Mouse (Mus musculus): Measurements from ENCODE around the gene Cntnap2. TPM values are rescaled to one million over a fixed set of nuclear protein-coding genes. Genes with fewer than 3 reads are reported as not detected.
"Not testable (repeated sequence)": the region's sequence is repeated elsewhere in the genome, so short reads cannot be mapped to it uniquely, and the experiment has no call there.

Cntnap2 gene
- polyA plus RNA-seq, 1 experiment = not detected

- Histone ChIP-seq H3K4me1 (ENCODE audit: control insufficient read depth, insufficient read depth, low read length) (no peaks in the 10 kb centered on the region), H3K27ac (ENCODE audit: insufficient read depth, low read depth, low read length) (no peak overlapping the region), H3K4me3 (ENCODE audit: insufficient read depth, low read length) (no peak overlapping the region)
- TF ChIP-seq POLR2A (IDR thresholded peaks at IDR 0.05; ENCODE audit: borderline replicate concordance, low read depth, low read length) = no peak
- no peak for TF ChIP-seq CTCF (IDR thresholded peaks at IDR 0.05; ENCODE audit: low read depth, low read length)
Measured at GRCm38 (mm10) chr6:47044385-47045200, 1985.4 kb downstream of the Cntnap2 start.

- no peak overlapping the region for H3K27ac ChIP-seq (ENCODE audit: insufficient read depth, low read depth, low read length)
- TF ChIP-seq CTCF (IDR thresholded peaks at IDR 0.05; ENCODE audit: low read depth, low read length) (no peak), POLR2A (IDR thresholded peaks at IDR 0.05; ENCODE audit: borderline replicate concordance, low read depth, low read length) (no peak)
- no peaks in the 10 kb centered on the region for H3K4me1 ChIP-seq (ENCODE audit: control insufficient read depth, insufficient read depth, low read length)
Measured at GRCm38 (mm10) chr6:47049051-47049450, 1989.9 kb downstream of the Cntnap2 start.

GRCm38 (mm10) chr6:47050319-47051222, 1991.4 kb downstream of the Cntnap2 start:
- TF ChIP-seq POLR2A (IDR thresholded peaks at IDR 0.05; ENCODE audit: borderline replicate concordance, low read depth, low read length) (no peak), CTCF (IDR thresholded peaks at IDR 0.05; ENCODE audit: low read depth, low read length) (no peak)
- H3K4me1 ChIP-seq (ENCODE audit: control insufficient read depth, insufficient read depth, low read length) = no peaks in the 10 kb centered on the region
- H3K27ac ChIP-seq (ENCODE audit: insufficient read depth, low read depth, low read length) = no peak overlapping the region
- H3K4me3 ChIP-seq (ENCODE audit: insufficient read depth, low read length) = no peak overlapping the region

More at GRCm38 (mm10) chr6:47049051-47049450, 1989.9 kb downstream of the Cntnap2 start:
- H3K4me3 ChIP-seq (ENCODE audit: insufficient read depth, low read length) = no peak overlapping the region

DNA sequence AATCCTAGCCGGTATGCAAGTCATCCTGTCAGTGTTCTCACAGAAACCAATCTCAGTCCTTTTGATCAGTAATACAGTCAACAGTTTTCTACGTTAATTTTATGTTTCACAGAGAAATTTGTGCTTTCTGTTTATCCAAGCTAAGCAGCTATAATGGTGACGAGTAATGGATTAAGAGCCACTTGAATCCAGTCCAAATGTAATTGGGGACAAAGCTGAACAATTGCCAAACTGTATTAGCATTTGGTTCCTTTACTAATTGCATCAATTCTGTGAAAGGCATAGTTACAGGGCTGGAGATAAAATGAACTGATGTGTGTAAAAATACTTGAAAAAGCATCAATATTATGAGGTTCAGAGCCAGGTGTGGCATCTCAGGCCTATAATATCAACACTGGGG, 2002.2 kb downstream of the Cntnap2 start:
- Histone ChIP-seq H3K4me1 (ENCODE audit: control insufficient read depth, insufficient read depth, low read length) (no peaks in the 10 kb centered on the region), H3K27ac (ENCODE audit: insufficient read depth, low read depth, low read length) (no peak overlapping the region), H3K4me3 (ENCODE audit: insufficient read depth, low read length) (no peak overlapping the region)
- TF ChIP-seq CTCF (IDR thresholded peaks at IDR 0.05; ENCODE audit: low read depth, low read length) = no peak

- H3K4me3 ChIP-seq (ENCODE audit: insufficient read depth, low read length) = no peak overlapping the region
- no peak for TF ChIP-seq CTCF (IDR thresholded peaks at IDR 0.05; ENCODE audit: low read depth, low read length)
- TF ChIP-seq POLR2A (IDR thresholded peaks at IDR 0.05; ENCODE audit: borderline replicate concordance, low read depth, low read length) = no peak
- no peak overlapping the region for H3K27ac ChIP-seq (ENCODE audit: insufficient read depth, low read depth, low read length)
- no peaks in the 10 kb centered on the region for H3K4me1 ChIP-seq (ENCODE audit: control insufficient read depth, insufficient read depth, low read length)
Measured at GRCm38 (mm10) chr6:47089998-47090397, 2030.8 kb downstream of the Cntnap2 start.

- Histone ChIP-seq H3K27ac (ENCODE audit: insufficient read depth, low read depth, low read length) (no peak overlapping the region), H3K4me3 (ENCODE audit: insufficient read depth, low read length) (no peak overlapping the region), H3K4me1 (ENCODE audit: control insufficient read depth, insufficient read depth, low read length) (no peaks in the 10 kb centered on the region)
- no peak for TF ChIP-seq POLR2A (IDR thresholded peaks at IDR 0.05; ENCODE audit: borderline replicate concordance, low read depth, low read length)
- TF ChIP-seq CTCF (IDR thresholded peaks at IDR 0.05; ENCODE audit: low read depth, low read length) = no peak
Measured at GRCm38 (mm10) chr6:47104951-47105350, 2045.8 kb downstream of the Cntnap2 start.

GRCm38 (mm10) chr6:47109582-47110220, 2050.5 kb downstream of the Cntnap2 start:
- Histone ChIP-seq H3K27ac (ENCODE audit: insufficient read depth, low read depth, low read length) (no peak overlapping the region), H3K4me3 (ENCODE audit: insufficient read depth, low read length) (no peak overlapping the region), H3K4me1 (ENCODE audit: control insufficient read depth, insufficient read depth, low read length) (no peaks in the 10 kb centered on the region)
- TF ChIP-seq CTCF (IDR thresholded peaks at IDR 0.05; ENCODE audit: low read depth, low read length) (no peak), POLR2A (IDR thresholded peaks at IDR 0.05; ENCODE audit: borderline replicate concordance, low read depth, low read length) (no peak)

- not testable (repeated sequence) for H3K4me1 ChIP-seq (ENCODE audit: control insufficient read depth, insufficient read depth, low read length); H3K27ac ChIP-seq (ENCODE audit: insufficient read depth, low read depth, low read length); H3K4me3 ChIP-seq (ENCODE audit: insufficient read depth, low read length)
Measured at GRCm38 (mm10) chr6:47134063-47134462, 2074.9 kb downstream of the Cntnap2 start.

GRCm38 (mm10) chr6:47153018-47153417, 2093.9 kb downstream of the Cntnap2 start:
- H3K4me3 ChIP-seq (ENCODE audit: insufficient read depth, low read length); H3K27ac ChIP-seq (ENCODE audit: insufficient read depth, low read depth, low read length); H3K4me1 ChIP-seq (ENCODE audit: control insufficient read depth, insufficient read depth, low read length): not testable (repeated sequence)

- Histone ChIP-seq H3K4me1 (ENCODE audit: control insufficient read depth, insufficient read depth, low read length) (peaks cover 13% of the 10 kb centered on the region), H3K4me3 (ENCODE audit: insufficient read depth, low read length) (peak overlapping the region; percentile 2; the same call in 1 of the 2 replicates), H3K27ac (ENCODE audit: insufficient read depth, low read depth, low read length) (peak overlapping the region; percentile 73)
Measured at GRCm38 (mm10) chr6:47174580-47175294, 2115.6 kb downstream of the Cntnap2 start.

- Histone ChIP-seq H3K27ac (ENCODE audit: insufficient read depth, low read depth, low read length) (peak overlapping the region; percentile 73), H3K4me1 (ENCODE audit: control insufficient read depth, insufficient read depth, low read length) (peaks cover 13% of the 10 kb centered on the region)
- not testable (repeated sequence) for H3K4me3 ChIP-seq (ENCODE audit: insufficient read depth, low read length)
Measured at GRCm38 (mm10) chr6:47175356-47176156, 2116.4 kb downstream of the Cntnap2 start.

GRCm38 (mm10) chr6:47176157-47176555, 2117.0 kb downstream of the Cntnap2 start:
- not testable (repeated sequence) for H3K4me3 ChIP-seq (ENCODE audit: insufficient read depth, low read length)

GRCm38 (mm10) chr6:47181372-47181771, 2122.2 kb downstream of the Cntnap2 start:
- H3K27ac ChIP-seq (ENCODE audit: insufficient read depth, low read depth, low read length); H3K4me1 ChIP-seq (ENCODE audit: control insufficient read depth, insufficient read depth, low read length); H3K4me3 ChIP-seq (ENCODE audit: insufficient read depth, low read length): not testable (repeated sequence)

More at GRCm38 (mm10) chr6:47176157-47176555, 2117.0 kb downstream of the Cntnap2 start:
- H3K27ac ChIP-seq (ENCODE audit: insufficient read depth, low read depth, low read length) = not testable (repeated sequence)
- H3K4me1 ChIP-seq (ENCODE audit: control insufficient read depth, insufficient read depth, low read length) = peaks cover 13% of the 10 kb centered on the region
